Mouse (Mus musculus): ENCODE measurements around the gene Actg1. TPM values are rescaled to one million over a fixed set of nuclear protein-coding genes. Genes with fewer than 3 reads are reported as not detected.
"Not testable (repeated sequence)": the region's sequence is repeated elsewhere in the genome, so short reads cannot be mapped to it uniquely, and the experiment has no call there.

Gene Actg1
- polyA plus RNA-seq, 1 experiment from 2014 or later = 3,804 TPM

DNA sequence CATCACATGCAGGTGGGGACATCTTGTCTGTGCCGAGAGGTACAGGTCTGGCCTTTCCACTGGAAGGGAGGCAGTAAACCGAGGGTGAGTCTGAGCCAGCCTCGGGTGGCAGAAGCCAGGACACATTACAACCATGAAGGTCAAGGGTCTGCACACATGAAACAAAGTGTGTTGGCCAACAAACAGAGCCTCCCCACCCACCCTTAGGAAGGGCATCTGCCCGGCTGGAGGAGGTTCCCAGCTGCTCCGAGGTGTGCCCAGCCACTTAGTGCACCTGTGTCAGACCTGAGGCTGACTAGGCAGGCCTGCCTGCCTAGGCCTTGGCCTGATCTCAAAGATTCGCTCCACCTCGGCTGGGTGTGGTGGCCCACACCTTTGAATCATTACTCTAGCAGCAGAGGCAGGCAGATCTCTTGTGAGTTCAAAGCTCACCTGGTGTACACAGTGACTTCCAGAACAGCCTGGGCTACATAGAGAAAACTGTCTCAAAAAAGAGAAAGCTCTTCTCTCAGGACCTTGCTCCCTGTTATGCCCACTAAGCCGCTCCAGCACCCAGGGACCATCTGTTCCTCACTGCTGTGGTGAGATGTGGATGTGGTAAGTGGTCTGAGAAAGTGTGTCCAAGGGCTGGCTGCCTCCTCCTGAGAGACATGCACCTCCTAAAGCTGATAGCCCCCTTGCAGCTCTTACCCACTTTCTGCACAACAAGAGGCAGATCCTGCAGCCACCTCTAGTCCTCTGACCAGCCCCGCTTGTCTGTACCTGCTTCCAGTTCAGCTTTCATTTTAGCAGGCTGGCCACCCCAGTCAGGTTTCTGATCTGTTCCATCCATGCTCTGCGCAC lies 3.1 kb upstream of the Actg1 start:
- peak overlapping the region; percentile 32 for H3K9ac ChIP-seq (ENCODE audit: low read length)
- no peaks in the 10 kb centered on the region for H3K27me3 ChIP-seq (ENCODE audit: control insufficient read depth, insufficient read depth, low read length)
- no peak for DNase-seq (ENCODE audit: low spot score)
- ATAC-seq (ENCODE audit: insufficient read depth, low FRiP score, low TSS enrichment) = no peak
- H3K36me3 ChIP-seq (ENCODE audit: control insufficient read depth, insufficient read depth, low read length) = 0 out of 2 replicates have a peak, but pooled peaks cover 1% of the 10 kb centered on the region
- no peaks in the 10 kb centered on the region for H3K9me3 ChIP-seq (ENCODE audit: control insufficient read depth, low read length)
- 85% methylated on average over 10 of the region's 10 CpGs for WGBS
- no peak overlapping the region for H3K4me3 ChIP-seq (ENCODE audit: low read depth, low read length)
- H3K4me1 ChIP-seq (ENCODE audit: control insufficient read depth, insufficient read depth, low read length) = peaks cover 28% of the 10 kb centered on the region
- H3K27ac ChIP-seq (ENCODE audit: low read depth, low read length) = peak overlapping the region; percentile 99; the same call in 1 of the 2 replicates
- H3K4me2 ChIP-seq (ENCODE audit: low read depth) = no peak overlapping the region

DNA sequence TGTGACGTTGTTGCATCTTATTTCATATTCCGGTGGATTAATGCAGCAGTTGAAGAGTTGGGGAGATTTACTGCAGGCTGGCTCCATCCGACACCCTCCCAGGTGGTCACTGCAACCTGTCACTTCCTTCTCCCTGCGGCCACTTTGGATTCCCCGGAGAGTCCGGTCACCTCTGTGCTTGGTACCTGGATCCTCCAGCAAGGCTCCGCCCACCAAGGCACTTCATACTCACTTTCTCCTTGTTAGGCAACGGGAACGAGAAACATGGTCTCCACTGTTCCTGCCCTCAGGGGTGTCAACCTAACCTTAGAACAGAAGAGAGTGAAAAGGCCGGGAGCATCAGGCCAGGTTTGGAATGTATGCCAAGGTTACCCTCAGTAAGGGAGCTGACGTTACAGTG lies 2.4 kb upstream of the Actg1 start:
- Histone ChIP-seq H3K9ac (ENCODE audit: low read length) (peak overlapping the region; percentile 100), H3K36me3 (ENCODE audit: control insufficient read depth, insufficient read depth, low read length) (0 out of 2 replicates have a peak, but pooled peaks cover 2% of the 10 kb centered on the region), H3K27me3 (ENCODE audit: control insufficient read depth, insufficient read depth, low read length) (no peaks in the 10 kb centered on the region), H3K4me2 (ENCODE audit: low read depth) (peak overlapping the region; percentile 96), H3K9me3 (ENCODE audit: control insufficient read depth, low read length) (no peaks in the 10 kb centered on the region), H3K4me3 (ENCODE audit: low read depth, low read length) (peak overlapping the region; percentile 100), H3K4me1 (ENCODE audit: control insufficient read depth, insufficient read depth, low read length) (peaks cover 28% of the 10 kb centered on the region), H3K27ac (ENCODE audit: low read depth, low read length) (peak overlapping the region; percentile 99)
- ATAC-seq (ENCODE audit: insufficient read depth, low FRiP score, low TSS enrichment) (no peak), DNase-seq (ENCODE audit: low spot score) (peak; percentile 40)
- 23% methylated on average over 11 of the region's 11 CpGs for WGBS

DNA sequence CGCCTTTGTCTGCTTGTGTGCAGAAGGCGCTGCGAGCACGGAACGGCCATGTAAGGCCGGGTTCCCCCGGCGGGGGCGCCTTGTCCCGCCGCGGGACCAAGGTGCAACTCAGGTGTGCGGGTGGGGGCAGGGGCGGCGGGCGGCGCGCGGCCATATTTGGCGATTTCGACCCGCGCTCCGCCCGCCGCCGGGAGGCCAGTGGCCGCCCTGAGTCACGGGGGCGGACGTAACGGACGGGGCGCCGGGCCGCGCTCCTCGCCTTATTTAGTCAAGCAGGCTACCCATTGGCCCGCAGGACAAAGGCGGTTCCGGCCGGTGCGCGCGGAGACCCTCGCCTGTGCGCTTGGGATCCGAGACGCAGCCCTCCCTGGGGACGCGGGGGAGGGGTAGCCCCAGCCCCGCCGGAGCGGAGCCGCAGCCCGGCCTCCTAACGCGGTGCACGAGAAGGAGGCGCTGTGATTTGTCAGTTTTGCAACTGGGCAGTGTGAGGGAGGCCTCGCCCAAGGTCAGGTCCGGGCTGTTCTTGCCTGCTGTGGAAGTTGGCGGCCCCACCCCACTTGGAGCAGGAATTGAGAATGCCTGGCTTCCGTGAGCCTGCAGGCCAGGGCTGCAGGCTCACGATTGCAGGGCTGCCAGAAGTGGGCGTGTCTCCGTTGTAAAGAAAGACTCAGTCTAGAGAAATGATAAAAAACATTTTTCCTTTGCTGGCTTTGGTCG lies 1.8 kb upstream of the Actg1 start:
- WGBS = under 1% methylated on average over 67 of the region's 68 CpGs
- peak overlapping the region; percentile 96 for H3K4me2 ChIP-seq (ENCODE audit: low read depth)
- peaks cover 28% of the 10 kb centered on the region for H3K4me1 ChIP-seq (ENCODE audit: control insufficient read depth, insufficient read depth, low read length)
- H3K27ac ChIP-seq (ENCODE audit: low read depth, low read length) = peak overlapping the region; percentile 99
- H3K4me3 ChIP-seq (ENCODE audit: low read depth, low read length) = peak overlapping the region; percentile 100
- no peaks in the 10 kb centered on the region for H3K27me3 ChIP-seq (ENCODE audit: control insufficient read depth, insufficient read depth, low read length)
- H3K9ac ChIP-seq (ENCODE audit: low read length) = peak overlapping the region; percentile 100
- DNase-seq (ENCODE audit: low spot score) = peak; percentile 97
- peak; percentile 59 for ATAC-seq (ENCODE audit: insufficient read depth, low FRiP score, low TSS enrichment)
- H3K36me3 ChIP-seq (ENCODE audit: control insufficient read depth, insufficient read depth, low read length) = 0 out of 2 replicates have a peak, but pooled peaks cover 2% of the 10 kb centered on the region
- no peaks in the 10 kb centered on the region for H3K9me3 ChIP-seq (ENCODE audit: control insufficient read depth, low read length)

DNA sequence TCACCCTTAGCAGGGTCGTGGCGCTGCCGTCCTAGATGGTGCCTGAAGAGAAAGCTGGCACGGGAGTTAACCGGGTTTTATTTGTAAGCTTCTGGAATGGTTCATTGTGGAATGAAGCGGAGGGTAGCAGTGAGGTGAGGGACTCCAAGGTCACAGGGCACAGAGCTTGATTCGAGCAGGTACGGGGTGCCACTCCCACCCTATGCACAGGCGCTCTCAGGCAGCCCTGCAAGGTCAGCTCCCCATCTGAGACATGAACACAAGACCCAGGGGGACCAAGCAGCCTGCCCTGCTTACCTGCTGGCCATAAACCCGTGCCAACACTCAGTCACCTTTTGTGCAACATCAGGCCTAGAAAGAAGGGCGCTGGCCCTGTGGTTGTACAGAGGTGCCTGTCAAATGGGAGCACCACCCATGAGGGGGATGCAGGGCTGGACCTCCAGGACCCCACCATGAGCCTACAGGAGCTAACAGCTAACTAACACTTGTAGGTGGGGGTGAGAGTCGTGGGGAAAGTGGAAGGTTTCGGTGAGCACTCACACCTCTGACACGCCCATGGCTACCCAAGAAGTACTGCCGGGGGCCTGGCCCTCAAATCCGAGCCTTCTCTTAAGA lies 1.1 kb upstream of the Actg1 start:
- WGBS = 5% methylated on average over 16 of the region's 16 CpGs
- H3K27me3 ChIP-seq (ENCODE audit: control insufficient read depth, insufficient read depth, low read length) = no peaks in the 10 kb centered on the region
- no peak for DNase-seq (ENCODE audit: low spot score)
- H3K4me1 ChIP-seq (ENCODE audit: control insufficient read depth, insufficient read depth, low read length) = peaks cover 28% of the 10 kb centered on the region
- ATAC-seq (ENCODE audit: insufficient read depth, low FRiP score, low TSS enrichment) = peak; percentile 17; the same call in 1 of the 2 replicates
- peak overlapping the region; percentile 96 for H3K4me2 ChIP-seq (ENCODE audit: low read depth)
- H3K9ac ChIP-seq (ENCODE audit: low read length) = peak overlapping the region; percentile 100
- H3K36me3 ChIP-seq (ENCODE audit: control insufficient read depth, insufficient read depth, low read length) = 0 out of 2 replicates have a peak, but pooled peaks cover 2% of the 10 kb centered on the region
- no peaks in the 10 kb centered on the region for H3K9me3 ChIP-seq (ENCODE audit: control insufficient read depth, low read length)
- peak overlapping the region; percentile 100 for H3K4me3 ChIP-seq (ENCODE audit: low read depth, low read length)
- peak overlapping the region; percentile 99 for H3K27ac ChIP-seq (ENCODE audit: low read depth, low read length)

DNA sequence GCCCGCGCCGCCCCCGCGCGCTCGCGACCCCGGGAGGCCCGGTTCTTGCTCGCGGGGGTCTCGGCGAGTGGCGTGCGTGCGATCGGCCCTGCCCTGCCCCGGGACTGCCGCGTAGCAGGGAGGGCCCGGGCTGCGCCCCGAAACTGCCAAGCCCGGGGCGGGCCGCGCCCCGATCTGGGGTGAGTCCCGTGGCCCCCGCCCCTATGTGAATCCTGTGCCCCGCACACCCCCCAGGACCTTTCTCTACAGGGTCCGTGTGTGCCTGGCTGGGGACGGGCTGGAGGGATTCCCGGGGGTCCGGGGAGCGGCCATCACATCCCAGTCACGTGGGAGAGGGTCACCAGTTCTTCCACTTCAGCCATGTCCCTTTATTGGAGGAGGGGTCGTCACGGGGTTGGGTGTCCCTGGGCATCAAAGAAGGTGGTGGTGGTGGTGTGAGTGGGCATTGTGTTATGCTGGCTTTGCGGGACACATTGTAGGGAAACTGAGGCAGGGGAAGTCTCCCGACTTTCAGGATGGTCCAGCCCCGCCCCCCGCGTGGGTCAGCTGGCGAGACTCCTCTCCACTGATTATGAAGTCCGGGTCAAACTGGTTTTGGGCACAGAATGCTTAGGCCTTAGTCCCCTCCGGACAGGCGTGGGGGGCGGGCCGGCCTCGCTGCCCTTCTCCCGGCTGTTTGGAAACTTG lies 485 bp upstream of the Actg1 start:
- H3K9ac ChIP-seq (ENCODE audit: low read length) = peak overlapping the region; percentile 100
- no peaks in the 10 kb centered on the region for H3K27me3 ChIP-seq (ENCODE audit: control insufficient read depth, insufficient read depth, low read length)
- peak overlapping the region; percentile 96 for H3K4me2 ChIP-seq (ENCODE audit: low read depth)
- peak overlapping the region; percentile 100 for H3K4me3 ChIP-seq (ENCODE audit: low read depth, low read length)
- no peaks in the 10 kb centered on the region for H3K9me3 ChIP-seq (ENCODE audit: control insufficient read depth, low read length)
- H3K36me3 ChIP-seq (ENCODE audit: control insufficient read depth, insufficient read depth, low read length) = 0 out of 2 replicates have a peak, but pooled peaks cover 2% of the 10 kb centered on the region
- DNase-seq (ENCODE audit: low spot score) = peak; percentile 81
- peak overlapping the region; percentile 99 for H3K27ac ChIP-seq (ENCODE audit: low read depth, low read length)
- ATAC-seq (ENCODE audit: insufficient read depth, low FRiP score, low TSS enrichment) = peak; percentile 40
- WGBS = 1% methylated on average over 47 of the region's 53 CpGs
- peaks cover 28% of the 10 kb centered on the region for H3K4me1 ChIP-seq (ENCODE audit: control insufficient read depth, insufficient read depth, low read length)

DNA sequence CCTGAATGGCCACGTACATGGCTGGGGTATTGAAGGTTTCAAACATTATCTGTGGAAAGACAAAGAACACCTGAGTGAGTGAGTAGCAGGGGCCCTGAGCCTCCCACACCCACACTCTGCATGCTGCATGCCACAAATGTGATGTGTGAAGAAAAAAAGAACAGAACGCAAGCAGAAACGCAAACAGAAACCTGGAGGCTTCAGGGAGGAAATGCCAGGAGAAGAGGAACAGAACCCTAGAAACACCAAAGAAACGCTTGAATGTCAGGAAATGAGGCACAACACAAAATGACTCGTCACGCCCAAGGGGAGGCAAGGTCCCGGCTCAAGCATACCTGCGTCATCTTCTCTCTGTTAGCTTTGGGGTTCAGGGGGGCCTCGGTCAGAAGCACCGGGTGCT lies 1.0 kb downstream of the Actg1 start:
- Histone ChIP-seq H3K4me1 (ENCODE audit: control insufficient read depth, insufficient read depth, low read length) (peaks cover 18% of the 10 kb centered on the region), H3K36me3 (ENCODE audit: control insufficient read depth, insufficient read depth, low read length) (0 out of 2 replicates have a peak, but pooled peaks cover 2% of the 10 kb centered on the region), H3K4me2 (ENCODE audit: low read depth) (peak overlapping the region; percentile 96), H3K27ac (ENCODE audit: low read depth, low read length) (peak overlapping the region; percentile 99), H3K9ac (ENCODE audit: low read length) (peak overlapping the region; percentile 100), H3K4me3 (ENCODE audit: low read depth, low read length) (peak overlapping the region; percentile 100), H3K9me3 (ENCODE audit: control insufficient read depth, low read length) (no peaks in the 10 kb centered on the region), H3K27me3 (ENCODE audit: control insufficient read depth, insufficient read depth, low read length) (no peaks in the 10 kb centered on the region)
- DNase-seq (ENCODE audit: low spot score) (peak; percentile 22), ATAC-seq (ENCODE audit: insufficient read depth, low FRiP score, low TSS enrichment) (no peak)
- 11% methylated on average over 10 of the region's 10 CpGs for WGBS

DNA sequence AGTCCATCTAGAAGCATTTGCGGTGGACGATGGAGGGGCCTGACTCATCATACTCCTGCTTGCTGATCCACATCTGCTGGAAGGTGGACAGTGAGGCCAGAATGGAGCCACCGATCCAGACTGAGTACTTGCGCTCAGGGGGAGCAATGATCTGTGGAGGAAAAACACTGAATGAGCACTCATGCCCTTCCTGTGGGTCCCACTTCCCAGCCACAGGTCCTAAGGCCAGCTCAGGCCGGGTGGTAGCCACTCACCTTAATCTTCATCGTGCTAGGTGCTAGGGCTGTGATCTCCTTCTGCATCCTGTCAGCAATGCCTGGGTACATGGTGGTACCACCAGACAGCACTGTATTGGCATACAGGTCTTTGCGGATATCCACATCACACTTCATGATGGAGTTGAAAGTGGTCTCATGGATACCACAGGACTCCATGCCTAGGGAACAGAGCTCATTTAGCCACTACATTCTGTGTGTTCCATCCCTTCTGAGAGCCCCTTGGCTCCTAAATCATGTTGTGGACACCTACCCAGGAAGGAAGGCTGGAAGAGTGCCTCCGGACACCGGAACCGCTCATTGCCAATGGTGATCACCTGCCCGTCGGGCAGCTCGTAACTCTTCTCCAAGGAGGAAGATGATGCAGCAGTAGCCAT lies 1.8 kb downstream of the Actg1 start:
- peak; percentile 9 for DNase-seq (ENCODE audit: low spot score)
- H3K27me3 ChIP-seq (ENCODE audit: control insufficient read depth, insufficient read depth, low read length); ATAC-seq (ENCODE audit: insufficient read depth, low FRiP score, low TSS enrichment); H3K27ac ChIP-seq (ENCODE audit: low read depth, low read length); H3K36me3 ChIP-seq (ENCODE audit: control insufficient read depth, insufficient read depth, low read length); H3K9me3 ChIP-seq (ENCODE audit: control insufficient read depth, low read length): not testable (repeated sequence)
- H3K4me3 ChIP-seq (ENCODE audit: low read depth, low read length) = peak overlapping the region; percentile 38
- H3K4me1 ChIP-seq (ENCODE audit: control insufficient read depth, insufficient read depth, low read length) = peaks cover 14% of the 10 kb centered on the region
- H3K9ac ChIP-seq (ENCODE audit: low read length) = peak overlapping the region; percentile 50
- WGBS = 69% methylated on average over 8 of the region's 13 CpGs
- H3K4me2 ChIP-seq (ENCODE audit: low read depth) = peak overlapping the region; percentile 47
